9 mouse cellular contexts compared by ENCODE assay signal in the genomic region with DNA sequence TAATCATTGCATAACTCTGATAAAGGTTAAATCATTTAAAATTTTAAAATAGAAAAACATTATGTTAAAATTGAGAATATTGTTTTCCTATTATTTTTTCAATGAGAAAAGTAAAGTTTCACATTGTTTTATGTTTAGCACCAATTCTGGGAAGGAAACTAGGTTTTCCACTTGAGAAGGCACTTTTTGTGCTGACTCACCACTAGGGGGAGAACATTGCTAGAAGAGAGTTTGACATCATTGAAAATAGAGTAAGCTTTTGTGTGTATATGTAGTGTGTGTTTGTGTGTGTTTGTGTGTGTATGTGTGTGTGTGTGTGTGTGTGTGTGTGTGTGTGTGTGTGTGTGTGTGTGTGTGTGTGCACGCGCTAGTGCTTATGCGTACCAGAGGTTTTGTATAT.
DNase-seq lines count a peak whose midpoint lies in the region; ATAC-seq and TF ChIP-seq lines count a peak whose summit lies in the region.
"Had no signal": no experiment of that assay in that cellular context is flagged by ENCODE, and none has a peak within 500 bp of the region (broad histone marks: within the 10 kb centered on the region; RNA-seq: fewer than 3 reads in every experiment).

No protein-coding gene starts in this region.

- WGBS in heart, adult 2 months = 100% methylated on average over 3 of the region's 3 CpGs
- 78% methylated on average over 3 of the region's 3 CpGs for WGBS in heart, embryonic 11.5 days (ENCODE audit: insufficient replicate concordance)

- peak; percentile 71 for TF ChIP-seq CTCF in heart, adult 2 months (IDR thresholded peaks at IDR 0.05)
- TF ChIP-seq CTCF in Patski (IDR thresholded peaks at IDR 0.05) = peak; percentile 47

- intact Hi-C loops in heart, adult 2 months (cut with DNase I) = no loop called here

- no peaks in the 10 kb centered on the region; the same call in 1 of the 2 replicates for H3K79me2 ChIP-seq in heart, adult 2 months (replicated peaks; ENCODE audit: control insufficient read depth, insufficient read depth, low read length)

- H3K4me1 ChIP-seq in heart, adult 2 months (ENCODE audit: control insufficient read depth, insufficient read depth, low read length) = no peaks in the 10 kb centered on the region
- no peaks in the 10 kb centered on the region for H3K4me1 ChIP-seq in heart, embryonic 11.5 days (ENCODE audit: control insufficient read depth, insufficient read depth, low read length)

- no peak overlapping the region for H3K4me2 ChIP-seq in heart, embryonic 11.5 days
- H3K4me2 ChIP-seq: neural tube, embryonic 12.5 days had no signal

- H3K27me3 ChIP-seq in heart, adult 2 months (ENCODE audit: control insufficient read depth, insufficient read depth, low read length) = no peaks in the 10 kb centered on the region
- H3K27me3 ChIP-seq in heart, embryonic 11.5 days (ENCODE audit: control insufficient read depth, insufficient read depth, low read length) = no peaks in the 10 kb centered on the region
- H3K27me3 ChIP-seq in Patski = no peaks in the 10 kb centered on the region
- H3K27me3 ChIP-seq: neural tube, embryonic 12.5 days had no signal

- H3K27ac ChIP-seq in heart, adult 2 months = no peak overlapping the region
- no peak overlapping the region for H3K27ac ChIP-seq in heart, embryonic 11.5 days (ENCODE audit: low read depth, low read length)
- H3K27ac ChIP-seq: neural tube, embryonic 12.5 days had no signal

- H3K9ac ChIP-seq in heart, adult 2 months (ENCODE audit: low read depth, low read length) = no peak overlapping the region
- no peak overlapping the region for H3K9ac ChIP-seq in heart, embryonic 11.5 days (ENCODE audit: low read depth, low read length)
- H3K9ac ChIP-seq: neural tube, embryonic 12.5 days had no signal

- TF ChIP-seq EP300 in heart, adult 2 months (IDR thresholded peaks at IDR 0.05; ENCODE audit: insufficient read depth, low read depth, low read length) = no peak

- H3K9me3 ChIP-seq in heart, embryonic 11.5 days (replicated peaks; ENCODE audit: control insufficient read depth, low read length) = no peaks in the 10 kb centered on the region
- H3K9me3 ChIP-seq: neural tube, embryonic 12.5 days had no signal

- no peak for DNase-seq in heart, adult 2 months
- DNase-seq in 3T3-L1 (ENCODE audit: low read depth, low spot score) (peak; percentile 66), Patski (ENCODE audit: low read depth, low spot score) (no peak)
- DNase-seq in induced T-regulatory cell, adult 2 months (ENCODE audit: low read depth) = peak; percentile 13
- no peak for DNase-seq in spleen, postnatal 36 days (ENCODE audit: low spot score in 2 of 2)
- no peak for DNase-seq in heart, postnatal 4 days
- no peak for DNase-seq in adrenal gland, postnatal 4 days (ENCODE audit: low spot score in 2 of 2)

- no peak for TF ChIP-seq POLR2A in heart, adult 2 months (IDR thresholded peaks at IDR 0.05; ENCODE audit: insufficient read depth, low read depth, low read length)

- ATAC-seq in heart, embryonic 11.5 days (replicated peaks; ENCODE audit: insufficient number of reproducible peaks, low FRiP score, low TSS enrichment) = no peak
- ATAC-seq in Patski = no peak

- H3K36me3 ChIP-seq in heart, adult 2 months (ENCODE audit: control insufficient read depth, insufficient read depth, low read length) = no peaks in the 10 kb centered on the region
- peaks cover 3% of the 10 kb centered on the region; the same call in 1 of the 2 replicates for H3K36me3 ChIP-seq in heart, embryonic 11.5 days (ENCODE audit: control insufficient read depth, insufficient read depth, low read length)

- H3K4me3 ChIP-seq in heart, adult 2 months = no peak overlapping the region
- H3K4me3 ChIP-seq in heart, embryonic 11.5 days (ENCODE audit: low read depth, low read length) = no peak overlapping the region
- H3K4me3 ChIP-seq: neural tube, embryonic 12.5 days had no signal

- CTCF ChIA-PET in Patski (lab: Charles Lee) = interaction anchor here (0.6 to 1.6 kb wide), 5 partner anchors 10 to 867 kb away, joined by 3 to 7 read pairs (median 3); no protein-coding TSS in a partner anchor

- POLR2A ChIA-PET in Patski (lab: Charles Lee) = no interaction called here

- in situ Hi-C loops in Patski (cut with MboI; ENCODE audit: low pct_unique_long_range_greater_than_20kb) = loop anchor here (25.0 kb wide), 2 partner anchors 452 to 627 kb away; no protein-coding TSS in a partner anchor

Comparison
In these comparisons a context has a peak if more than half of its experiments do, and no peak if none do; other contexts are left out.
1. DNase-seq: peak in 3T3-L1 (single experiment) and induced T-regulatory cell, adult 2 months (single experiment); none in heart, adult 2 months (0 of 2), Patski (single experiment), spleen, postnatal 36 days (0 of 2), heart, postnatal 4 days (single experiment) and adrenal gland, postnatal 4 days (0 of 2).